Mouse (Mus musculus) erythroblast, embryonic 14.5 days (primary cell): Measurements from ENCODE around the gene Glod4. TPM values are rescaled to one million over a fixed set of nuclear protein-coding genes. Genes with fewer than 3 reads are reported as not detected.

Experiments
- H3K27me3 ChIP-seq: 2 replicates; pipeline ENCODE4 v1.6.1; 2012; ENCODE audit warnings: inconsistent platforms; ENCODE audit not compliant: control insufficient read depth
- H3K36me3 ChIP-seq: 2 replicates; pipeline ENCODE4 v1.6.1; 2012; ENCODE audit warnings: mild to moderate bottlenecking, inconsistent platforms; ENCODE audit not compliant: control insufficient read depth
- H3K4me1 ChIP-seq: 2 replicates; pipeline ENCODE4 v1.6.1; 2012; ENCODE audit warnings: inconsistent platforms; ENCODE audit not compliant: control insufficient read depth
- H3K4me3 ChIP-seq: replicated peaks from 2 replicates; pipeline ENCODE3; 2012; ENCODE audit warnings: moderate library complexity, mild to moderate bottlenecking, inconsistent platforms
- H3K9me3 ChIP-seq: 2 replicates; pipeline ENCODE4 v1.6.1; 2012; ENCODE audit warnings: low read length, inconsistent platforms, mixed read lengths; ENCODE audit not compliant: control insufficient read depth
- GATA1 ChIP-seq: IDR thresholded peaks from 2 replicates; pipeline ENCODE4 v1.6.1; 2012; ENCODE audit warnings: low read length, inconsistent platforms, mixed read lengths
- TAL1 ChIP-seq: IDR thresholded peaks from 3 replicates; pipeline ENCODE4 v1.6.1; 2012; ENCODE audit warnings: low read length, inconsistent platforms, mixed read lengths
- polyA plus RNA-seq: library from polyadenylated mRNA; stranded (reverse); fragments of >175 nt; gene quantifications from 2 replicates; pipeline ENCODE4 v1.2.3, GENCODE M21; 2012

Gene Glod4
- polyA plus RNA-seq, 1 experiment, result 0.16 TPM

DNA sequence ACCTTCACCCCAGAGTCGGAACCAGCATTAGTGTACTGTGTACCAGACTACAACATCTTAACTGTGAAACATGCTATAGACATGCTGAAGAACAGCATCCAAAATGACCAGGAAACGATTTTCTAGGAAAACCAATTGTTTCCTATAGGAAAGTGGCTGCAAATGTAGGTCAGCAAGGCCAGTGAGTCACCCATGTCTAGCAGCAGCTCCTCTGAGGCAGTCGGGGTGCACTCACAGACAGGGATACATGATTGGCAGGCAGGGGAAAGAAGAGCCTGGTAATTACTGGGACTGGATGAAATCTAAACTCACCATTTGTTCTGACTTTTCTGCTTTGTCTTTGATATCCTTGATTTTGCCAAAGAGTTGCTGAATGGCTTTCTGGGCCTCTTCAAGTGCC lies 105.5 kb downstream of the Glod4 start:
- TF ChIP-seq GATA1 (no peak), TAL1 (no peak)
- H3K4me3 ChIP-seq, result no peak overlapping the region
- H3K27me3 ChIP-seq, result no peaks in the 10 kb centered on the region
- peaks cover 21% of the 10 kb centered on the region for H3K36me3 ChIP-seq
- no peaks in the 10 kb centered on the region for H3K4me1 ChIP-seq
- H3K9me3 ChIP-seq, result no peaks in the 10 kb centered on the region

DNA sequence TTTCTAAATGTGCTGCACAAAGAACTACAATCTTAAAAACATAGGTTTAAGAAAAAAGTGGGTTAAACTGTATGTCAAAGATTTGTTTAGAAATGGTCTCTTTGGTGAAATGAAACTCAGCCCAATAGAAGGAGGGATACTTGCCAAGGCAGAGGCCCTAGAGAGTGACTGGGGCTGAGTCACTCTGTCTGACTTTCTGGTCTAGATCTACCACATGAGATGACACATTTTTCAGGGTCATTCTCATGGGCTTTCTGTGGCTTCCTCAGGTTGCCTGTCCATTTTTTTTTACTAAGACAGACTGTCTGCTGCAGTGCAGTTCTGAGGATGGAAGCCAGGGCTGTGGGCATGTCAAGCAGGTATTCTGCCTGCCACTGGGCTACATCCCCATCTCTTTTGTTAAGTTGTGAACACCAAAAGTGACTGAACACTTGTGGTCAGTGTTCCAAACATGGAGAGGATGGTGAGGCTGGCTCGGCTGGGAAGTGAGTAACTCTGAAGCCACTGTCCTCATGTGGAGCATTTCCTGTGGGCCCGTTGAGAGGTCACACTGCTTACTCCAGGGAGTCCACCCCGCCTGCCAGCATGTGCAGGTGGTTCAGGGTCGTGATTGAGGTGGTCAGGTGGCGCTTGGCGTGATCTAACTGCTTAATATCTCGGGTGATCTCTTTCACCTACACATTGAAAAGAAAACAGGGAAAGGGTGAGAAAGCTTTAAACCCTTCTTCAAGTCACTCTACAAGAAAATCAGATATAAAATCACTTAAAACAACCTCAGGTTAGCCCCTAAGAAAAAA lies 107.7 kb downstream of the Glod4 start:
- peaks cover 21% of the 10 kb centered on the region for H3K36me3 ChIP-seq
- no peaks in the 10 kb centered on the region for H3K27me3 ChIP-seq
- H3K4me3 ChIP-seq, result no peak overlapping the region
- TF ChIP-seq TAL1 (no peak), GATA1 (no peak)
- H3K9me3 ChIP-seq, result no peaks in the 10 kb centered on the region
- no peaks in the 10 kb centered on the region for H3K4me1 ChIP-seq

DNA sequence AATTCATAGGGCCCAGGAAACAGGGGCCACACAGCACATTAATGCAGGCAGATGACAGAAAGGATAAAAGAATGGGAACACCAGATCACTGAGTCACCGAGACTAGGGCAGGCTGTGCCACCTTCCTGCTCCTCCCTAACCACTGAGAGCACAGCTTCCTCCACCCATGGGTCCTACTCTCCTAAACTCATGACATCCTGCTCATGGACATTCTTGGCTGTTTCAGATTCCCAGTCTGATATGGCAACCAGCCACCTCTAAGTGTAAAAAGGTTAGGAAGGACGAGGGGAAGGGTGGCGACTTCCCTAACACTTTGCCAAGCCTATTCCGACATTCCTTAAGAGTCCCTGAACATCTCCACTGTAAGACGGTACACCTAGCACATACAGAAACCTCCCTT lies 112.7 kb downstream of the Glod4 start:
- H3K4me1 ChIP-seq, result no peaks in the 10 kb centered on the region
- peaks cover 16% of the 10 kb centered on the region for H3K36me3 ChIP-seq
- H3K4me3 ChIP-seq, result no peak overlapping the region
- no peaks in the 10 kb centered on the region for H3K9me3 ChIP-seq
- H3K27me3 ChIP-seq, result no peaks in the 10 kb centered on the region
- TF ChIP-seq TAL1 (no peak), GATA1 (no peak)

DNA sequence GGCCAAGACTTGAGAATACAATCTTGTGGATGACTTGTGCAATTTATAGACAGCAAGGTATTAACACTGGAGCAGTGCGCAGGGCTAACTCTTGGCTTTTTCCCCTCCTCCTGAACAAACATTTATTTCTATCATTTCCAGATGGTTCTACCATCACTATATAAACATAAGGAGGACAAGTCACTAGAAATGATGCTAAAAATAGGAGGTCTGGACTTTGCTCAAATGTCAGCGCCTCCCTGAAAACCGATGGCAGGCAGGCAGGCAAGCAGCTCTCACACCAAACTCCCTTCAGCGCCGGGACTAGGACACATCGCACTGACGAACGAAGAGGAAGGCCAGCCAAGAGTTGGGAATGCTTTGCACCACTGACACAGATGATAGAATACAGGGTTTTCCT lies 118.1 kb downstream of the Glod4 start:
- no peak overlapping the region for H3K4me3 ChIP-seq
- H3K27me3 ChIP-seq, result no peaks in the 10 kb centered on the region
- no peaks in the 10 kb centered on the region for H3K9me3 ChIP-seq
- TF ChIP-seq TAL1 (no peak), GATA1 (no peak)
- H3K4me1 ChIP-seq, result no peaks in the 10 kb centered on the region
- peaks cover 9% of the 10 kb centered on the region for H3K36me3 ChIP-seq

DNA sequence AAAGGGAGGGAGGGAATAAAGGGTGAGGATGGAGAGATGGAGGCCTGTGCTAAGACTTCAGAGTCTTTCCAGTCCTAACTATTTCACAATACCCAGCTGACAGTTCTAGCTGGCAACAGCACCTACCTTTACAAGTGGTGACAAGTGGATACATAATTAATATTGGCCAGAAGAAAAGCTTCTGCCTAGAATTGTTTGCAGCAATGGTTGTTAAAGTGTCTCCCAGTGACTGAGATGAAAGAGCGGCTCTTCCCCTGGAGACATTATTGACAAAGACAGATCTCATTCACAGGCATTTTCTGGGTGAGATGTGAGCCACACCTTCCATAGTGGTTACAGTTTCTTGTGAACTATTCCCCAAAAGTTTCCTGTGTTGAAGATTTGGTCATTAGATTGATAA lies 120.0 kb downstream of the Glod4 start:
- H3K27me3 ChIP-seq, result no peaks in the 10 kb centered on the region
- no peak overlapping the region for H3K4me3 ChIP-seq
- TF ChIP-seq TAL1, result no peak
- TF ChIP-seq GATA1, result no peak
- H3K9me3 ChIP-seq, result no peaks in the 10 kb centered on the region
- no peaks in the 10 kb centered on the region for H3K4me1 ChIP-seq
- peaks cover 9% of the 10 kb centered on the region for H3K36me3 ChIP-seq

DNA sequence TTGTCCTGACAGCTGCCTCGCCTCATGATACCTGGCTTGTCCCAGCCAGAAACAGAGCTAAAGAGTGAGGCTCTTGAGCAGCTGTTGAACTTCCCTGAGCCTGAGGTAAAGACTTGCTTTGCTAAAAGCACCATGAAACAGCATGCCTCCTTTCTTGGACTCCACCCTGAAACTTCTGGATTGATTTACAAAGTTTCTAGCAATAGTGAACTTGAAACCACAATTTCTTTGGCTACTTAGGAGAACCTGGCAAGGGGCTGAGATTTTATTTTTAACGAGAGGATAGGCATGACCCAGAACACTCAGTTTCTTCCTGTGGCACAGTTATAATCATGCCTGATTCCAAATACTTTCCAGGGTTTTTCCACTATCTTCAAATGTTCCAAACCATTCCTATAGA lies 121.0 kb downstream of the Glod4 start:
- TF ChIP-seq GATA1, result no peak
- no peak for TF ChIP-seq TAL1
- H3K4me3 ChIP-seq, result no peak overlapping the region
- H3K4me1 ChIP-seq, result no peaks in the 10 kb centered on the region
- H3K36me3 ChIP-seq, result peaks cover 9% of the 10 kb centered on the region
- no peaks in the 10 kb centered on the region for H3K9me3 ChIP-seq
- H3K27me3 ChIP-seq, result no peaks in the 10 kb centered on the region

DNA sequence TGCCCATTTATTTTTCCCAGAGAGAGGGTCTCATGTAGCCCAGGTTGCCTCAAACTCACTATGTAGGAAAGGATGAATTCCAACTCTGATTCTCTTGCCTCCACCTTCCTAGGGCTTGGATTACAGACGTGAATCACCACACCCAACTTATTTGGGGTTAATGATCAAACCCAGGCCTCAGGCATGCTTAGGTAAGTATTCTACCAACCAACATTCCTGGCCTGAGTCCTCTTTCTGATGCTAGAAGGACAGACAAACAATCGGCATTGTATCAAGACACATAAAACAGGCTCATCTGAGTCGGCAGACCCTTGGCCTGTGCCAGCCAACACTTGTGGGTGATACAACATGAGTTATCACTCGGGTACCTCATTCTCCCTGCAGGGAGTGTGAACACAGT lies 122.4 kb downstream of the Glod4 start:
- Histone ChIP-seq H3K4me1 (no peaks in the 10 kb centered on the region), H3K4me3 (no peak overlapping the region), H3K9me3 (no peaks in the 10 kb centered on the region), H3K36me3 (peaks cover 16% of the 10 kb centered on the region), H3K27me3 (no peaks in the 10 kb centered on the region)
- TF ChIP-seq GATA1 (no peak), TAL1 (no peak)

DNA sequence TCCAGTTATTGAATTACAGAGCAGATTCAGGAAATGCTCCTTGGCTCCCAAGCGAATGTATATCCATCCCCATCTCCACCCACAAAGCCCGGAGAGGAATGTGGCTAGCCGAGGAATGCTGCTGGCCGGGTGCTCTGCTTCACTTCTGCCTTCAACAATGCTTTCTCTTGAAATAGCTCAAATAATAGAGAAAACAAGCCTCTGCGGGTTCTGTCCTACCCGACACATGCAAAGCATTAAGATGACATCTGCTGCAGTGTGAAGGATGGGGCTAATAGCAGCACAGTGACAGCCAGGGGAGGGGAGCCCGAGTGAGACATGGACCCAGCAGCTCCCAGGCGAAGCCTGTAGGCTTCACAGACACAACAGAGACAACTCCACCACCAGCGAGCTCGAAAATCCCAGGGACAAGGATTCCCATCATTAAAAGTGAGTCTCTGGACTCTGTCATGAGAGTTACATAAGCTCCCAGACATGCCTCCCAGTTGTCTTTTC lies 123.1 kb downstream of the Glod4 start:
- H3K36me3 ChIP-seq, result peaks cover 16% of the 10 kb centered on the region
- no peaks in the 10 kb centered on the region for H3K4me1 ChIP-seq
- H3K4me3 ChIP-seq, result no peak overlapping the region
- no peaks in the 10 kb centered on the region for H3K27me3 ChIP-seq
- no peaks in the 10 kb centered on the region for H3K9me3 ChIP-seq
- TF ChIP-seq TAL1 (no peak), GATA1 (no peak)

DNA sequence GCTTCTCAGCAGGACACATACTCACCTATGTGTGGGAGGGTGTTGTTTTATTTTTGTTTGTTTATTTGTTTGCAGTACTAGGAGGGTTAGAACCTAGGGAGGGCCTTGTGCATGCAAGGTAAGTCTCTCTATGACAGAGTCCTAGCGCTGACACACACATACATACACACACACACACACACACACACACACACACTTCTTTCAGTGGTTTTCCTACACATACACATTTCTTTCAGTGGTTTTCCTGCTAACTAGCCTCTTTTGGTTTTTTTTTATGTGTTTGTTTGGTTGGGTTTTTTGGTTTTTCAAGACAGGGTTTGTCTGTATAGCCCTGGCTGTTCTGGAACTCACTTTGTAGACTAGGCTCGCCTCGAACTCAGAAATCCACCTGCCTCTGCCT lies 133.1 kb downstream of the Glod4 start:
- Histone ChIP-seq H3K27me3 (no peaks in the 10 kb centered on the region), H3K9me3 (no peaks in the 10 kb centered on the region), H3K36me3 (peaks cover 9% of the 10 kb centered on the region), H3K4me3 (no peak overlapping the region), H3K4me1 (no peaks in the 10 kb centered on the region)
- no peak for TF ChIP-seq GATA1
- no peak for TF ChIP-seq TAL1
